Mouse (Mus musculus) MEL (cell line): ENCODE measurements around the gene Abi3. TPM values are rescaled to one million over a fixed set of nuclear protein-coding genes. Genes with fewer than 3 reads are reported as not detected.

Experiments used
- DNase-seq: peaks from one replicate; pipeline ENCODE4 v3.0.0; 2011; ENCODE audit warnings: low read depth, low spot score
- H3K27ac ChIP-seq: 2 replicates; pipeline ENCODE4 v1.5.1; 2012; ENCODE audit warnings: low read depth, mild to moderate bottlenecking, control low read depth, low read length, moderate library complexity; ENCODE audit not compliant: control insufficient read depth
- H3K27me3 ChIP-seq, 2 experiments: fragments of 150-350 bp in 1 of 2; sonication (generic) in 1 of 2; 2 replicates each; pipeline ENCODE4 v1.6.1; 2012; ENCODE audit warnings: low read length in 2 of 2, mild to moderate bottlenecking in 2 of 2, improper control_type of control experiment in 1 of 2, moderate library complexity in 1 of 2; ENCODE audit not compliant: insufficient read depth in 2 of 2, control insufficient read depth in 1 of 2
- H3K36me3 ChIP-seq, 2 experiments: 2 replicates each; pipeline ENCODE4 v1.6.1; 2012 to 2014; ENCODE audit warnings: low read length in 2 of 2, improper control_type of control experiment in 1 of 2, inconsistent platforms in 1 of 2, mild to moderate bottlenecking in 1 of 2; ENCODE audit not compliant: insufficient read depth in 2 of 2, control insufficient read depth in 1 of 2
- H3K4me1 ChIP-seq, 2 experiments: fragments of 150-350 bp in 1 of 2; sonication (generic) in 1 of 2; 2 replicates each; pipeline ENCODE4 v1.6.1; 2012; ENCODE audit warnings: low read length in 2 of 2, improper control_type of control experiment in 1 of 2, mild to moderate bottlenecking in 1 of 2; ENCODE audit not compliant: insufficient read depth in 2 of 2, control insufficient read depth in 1 of 2
- H3K4me3 ChIP-seq, 2 experiments: fragments of 150-350 bp in 1 of 2; sonication (generic) in 1 of 2; 2 replicates each; pipeline ENCODE4 v1.5.1; 2012; ENCODE audit warnings: low read depth in 2 of 2, low read length in 2 of 2, mild to moderate bottlenecking in 2 of 2, moderate library complexity in 2 of 2, control low read depth in 1 of 2, improper control_type of control experiment in 1 of 2; ENCODE audit not compliant: control insufficient read depth in 1 of 2, insufficient read depth in 1 of 2
- H3K79me2 ChIP-seq: 2 replicates; pipeline ENCODE4 v1.6.1; 2012; ENCODE audit warnings: mild to moderate bottlenecking, low read length, moderate library complexity; ENCODE audit not compliant: control insufficient read depth, poor library complexity, insufficient read depth
- H3K9ac ChIP-seq: 2 replicates; pipeline ENCODE4 v1.6.1; 2012; ENCODE audit warnings: low read depth, mild to moderate bottlenecking, control low read depth, low read length, moderate library complexity; ENCODE audit not compliant: control insufficient read depth, poor library complexity, severe bottlenecking
- H3K9me3 ChIP-seq: fragments of 150-350 bp; sonication (generic); replicated peaks from 2 replicates; pipeline ENCODE4 v1.6.1; 2012; ENCODE audit warnings: mild to moderate bottlenecking, low read length, improper control_type of control experiment, moderate library complexity; ENCODE audit not compliant: insufficient read depth
- BHLHE40 ChIP-seq: IDR thresholded peaks from 2 replicates; pipeline ENCODE4 v1.6.1; 2012; ENCODE audit warnings: low read depth, mild to moderate bottlenecking, inconsistent platforms, low read length, improper control_type of control experiment, borderline replicate concordance
- CTCF ChIP-seq, 3 experiments: IDR thresholded peaks in 2 of 3; conservative IDR thresholded peaks in 1 of 3; 2 replicates each; pipeline ENCODE4 v1.5.1; 2011 to 2012; ENCODE audit warnings: low read length in 3 of 3, low read depth in 2 of 3, mild to moderate bottlenecking in 2 of 3, improper control_type of control experiment in 1 of 3, inconsistent platforms in 1 of 3, mixed read lengths in 1 of 3, moderate library complexity in 1 of 3; ENCODE audit not compliant: control insufficient read depth in 1 of 3, insufficient read depth in 1 of 3, poor library complexity in 1 of 3, severe bottlenecking in 1 of 3
- ELF1 ChIP-seq: IDR thresholded peaks from 2 replicates; pipeline ENCODE4 v1.6.1; 2014; ENCODE audit warnings: low read depth, mild to moderate bottlenecking, inconsistent platforms, low read length, improper control_type of control experiment, moderate library complexity
- EP300 ChIP-seq, 2 experiments: IDR thresholded peaks; 2 replicates each; pipeline ENCODE4 v1.6.1; 2011; ENCODE audit warnings: improper control_type of control experiment in 2 of 2, low read length in 2 of 2, low read depth in 1 of 2, mild to moderate bottlenecking in 1 of 2
- GATA1 ChIP-seq: IDR thresholded peaks from 2 replicates; pipeline ENCODE4 v1.6.1; 2011; ENCODE audit warnings: low read depth, low read length, improper control_type of control experiment
- HCFC1 ChIP-seq: IDR thresholded peaks from 2 replicates; pipeline ENCODE4 v1.6.1; 2012; ENCODE audit warnings: low read depth, mild to moderate bottlenecking, inconsistent platforms, low read length, improper control_type of control experiment, moderate library complexity
- JUND ChIP-seq: IDR thresholded peaks from 2 replicates; pipeline ENCODE4 v1.6.1; 2011; ENCODE audit warnings: low read depth, mild to moderate bottlenecking, improper control_type of control experiment, low read length
- KAT2A ChIP-seq: conservative IDR thresholded peaks from 2 replicates; pipeline ENCODE4 v1.6.1; 2012; ENCODE audit warnings: low read depth, low read length, improper control_type of control experiment, inconsistent platforms
- MAX ChIP-seq: IDR thresholded peaks from 2 replicates; pipeline ENCODE4 v1.6.1; 2011; ENCODE audit warnings: low read length, improper control_type of control experiment
- MAZ ChIP-seq: IDR thresholded peaks from 2 replicates; pipeline ENCODE4 v1.6.1; 2012; ENCODE audit warnings: low read depth, mild to moderate bottlenecking, inconsistent platforms, low read length, improper control_type of control experiment
- MXI1 ChIP-seq: IDR thresholded peaks from 2 replicates; pipeline ENCODE4 v1.6.1; 2011; ENCODE audit warnings: mild to moderate bottlenecking, low read depth, low read length, improper control_type of control experiment
- MYC ChIP-seq: IDR thresholded peaks from 2 replicates; pipeline ENCODE4 v1.6.1; 2011; ENCODE audit warnings: low read depth, mild to moderate bottlenecking, low read length, improper control_type of control experiment, moderate library complexity
- SMC3 ChIP-seq: IDR thresholded peaks from 2 replicates; pipeline ENCODE4 v1.6.1; 2011; ENCODE audit warnings: low read depth, low read length, improper control_type of control experiment
- TAL1 ChIP-seq: IDR thresholded peaks from 2 replicates; pipeline ENCODE4 v1.6.1; 2012; ENCODE audit warnings: mild to moderate bottlenecking, inconsistent platforms, low read length, moderate library complexity, mixed read lengths
- TBP ChIP-seq: IDR thresholded peaks from 2 replicates; pipeline ENCODE4 v1.8.0; 2011; ENCODE audit warnings: low read depth, low read length, improper control_type of control experiment
- UBTF ChIP-seq: IDR thresholded peaks from 2 replicates; pipeline ENCODE4 v1.6.1; 2012; ENCODE audit warnings: low read depth, mild to moderate bottlenecking, inconsistent platforms, low read length, improper control_type of control experiment, moderate library complexity, borderline replicate concordance; ENCODE audit not compliant: insufficient read depth
- USF1 ChIP-seq: IDR thresholded peaks from 2 replicates; pipeline ENCODE4 v1.6.1; 2014; ENCODE audit warnings: low read depth, mild to moderate bottlenecking, inconsistent platforms, low read length, improper control_type of control experiment, moderate library complexity
- USF2 ChIP-seq, 2 experiments: IDR thresholded peaks; 2 replicates each; pipeline ENCODE4 v1.6.1; 2011 to 2012; ENCODE audit warnings: improper control_type of control experiment in 2 of 2, low read length in 2 of 2, borderline replicate concordance in 1 of 2, inconsistent platforms in 1 of 2, low read depth in 1 of 2, mild to moderate bottlenecking in 1 of 2; ENCODE audit not compliant: insufficient read depth in 1 of 2
- ZC3H11A ChIP-seq: IDR thresholded peaks from 2 replicates; pipeline ENCODE4 v1.6.1; 2012; ENCODE audit warnings: low read depth, mild to moderate bottlenecking, inconsistent platforms, low read length, improper control_type of control experiment
- ZKSCAN1 ChIP-seq: IDR thresholded peaks from 2 replicates; pipeline ENCODE4 v1.6.1; 2012; ENCODE audit warnings: low read depth, mild to moderate bottlenecking, inconsistent platforms, low read length, improper control_type of control experiment, moderate library complexity
- ZNF384 ChIP-seq: IDR thresholded peaks from 2 replicates; pipeline ENCODE4 v1.6.1; 2012; ENCODE audit warnings: low read depth, mild to moderate bottlenecking, inconsistent platforms, low read length, improper control_type of control experiment
- polyA plus RNA-seq, 2 experiments: library from polyadenylated mRNA; stranded (reverse) in 1 of 2; unstranded in 1 of 2; fragments of >175 nt in 1 of 2; fragments of >200 nt in 1 of 2; gene quantifications; 2 replicates each; pipeline versions ENCODE4 v1.2.1 to v1.2.4; 2012; ENCODE audit warnings: low replicate concordance in 2 of 2, low read depth in 1 of 2; ENCODE audit not compliant: insufficient read length in 2 of 2, insufficient read depth in 1 of 2, missing spikeins in 1 of 2
- total RNA-seq: library from RNA; depleted of rRNA; stranded (reverse); fragments of 300-350 nt; gene quantifications from 2 replicates; pipeline ENCODE4 v1.2.3, GENCODE M21; 2012

The Abi3 gene
- total and polyA plus RNA-seq, 3 experiments, result 3.3 to 15.4 TPM; not detected in 1

- TF ChIP-seq EP300 (IDR thresholded peaks at IDR 0.05; ENCODE audit: low read depth in 1 of 2, low read length in 2 of 2), result no peak
- peak; percentile 90 for TF ChIP-seq MXI1
- TF ChIP-seq TBP, result 0 out of 2 replicates have a peak, but pooled peaks have one; percentile 44
- TF ChIP-seq JUND, result no peak
Observed at GRCm38 (mm10) chr11:95824071-95824876, 18.0 kb downstream of the Abi3 start, which contains the start of gene Phospho1 (continued).

GRCm38 (mm10) chr11:95822437-95822836 is 19.8 kb downstream of the Abi3 start:
- Histone ChIP-seq H3K27me3 (no peaks in the 10 kb centered on the region), H3K36me3 (peaks cover 0 to 21% of the 10 kb centered on the region in 2 experiments; a peak in 2 of 4 replicates), H3K9ac (no peak overlapping the region), H3K4me3 (no peak overlapping the region), H3K79me2 (peaks cover 5% of the 10 kb centered on the region; the same call in 1 of the 2 replicates), H3K9me3 (no peaks in the 10 kb centered on the region), H3K27ac (no peak overlapping the region), H3K4me1 (peaks cover 15 to 25% of the 10 kb centered on the region in 2 experiments)
- TF ChIP-seq USF1, result no peak
- TF ChIP-seq ZKSCAN1, result no peak
- TF ChIP-seq ELF1, result no peak
- no peak for TF ChIP-seq GATA1
- TF ChIP-seq MYC, result no peak
- TF ChIP-seq SMC3, result no peak
- TF ChIP-seq MXI1, result no peak
- TF ChIP-seq TBP, result no peak
- TF ChIP-seq CTCF (IDR thresholded peaks at IDR 0.05 in 2 of 3, conservative IDR thresholded peaks at IDR 0.05 in 1 of 3; ENCODE audit: control insufficient read depth in 1 of 3, insufficient read depth in 1 of 3, low read depth in 2 of 3, low read length in 3 of 3, poor library complexity in 1 of 3, severe bottlenecking in 1 of 3), result no peak
- no peak for TF ChIP-seq MAZ
- TF ChIP-seq USF2 (IDR thresholded peaks at IDR 0.05; ENCODE audit: borderline replicate concordance in 1 of 2, insufficient read depth in 1 of 2, low read depth in 1 of 2, low read length in 2 of 2), result no peak
- TF ChIP-seq KAT2A, result no peak
- no peak for DNase-seq

- no peaks in the 10 kb centered on the region for H3K27me3 ChIP-seq
- peaks cover 0 to 12% of the 10 kb centered on the region in 2 experiments; a peak in 2 of 4 replicates for H3K36me3 ChIP-seq
- H3K9me3 ChIP-seq, result no peaks in the 10 kb centered on the region
- DNase-seq, result no peak
- H3K27ac ChIP-seq, result no peak overlapping the region
- peaks cover 8 to 16% of the 10 kb centered on the region in 2 experiments for H3K4me1 ChIP-seq
- TF ChIP-seq HCFC1 (no peak), TAL1 (no peak), JUND (no peak), ZNF384 (no peak), KAT2A (no peak), BHLHE40 (no peak), ELF1 (no peak), UBTF (no peak), ZC3H11A (no peak), MAX (no peak)
- H3K9ac ChIP-seq, result no peak overlapping the region
- H3K4me3 ChIP-seq, result no peak overlapping the region
- H3K79me2 ChIP-seq, result peaks cover 5% of the 10 kb centered on the region; the same call in 1 of the 2 replicates
Observed at GRCm38 (mm10) chr11:95821511-95821910, 20.8 kb downstream of the Abi3 start.
